Mouse (Mus musculus) myocyte (in vitro differentiated cells): ENCODE measurements at regions not wholly inside any gene's neighbourhood (a gene's known extent, or its start where the extent isn't known, plus 50 kb on each side); places are given as distances from the start of the nearest gene placed in this dataset.

Source experiments
- H3K27me3 ChIP-seq: one replicate; pipeline ENCODE4 v1.6.1; 2011; ENCODE audit not compliant: control insufficient read depth, insufficient read depth, insufficient read length
- H3K36me3 ChIP-seq: one replicate; pipeline ENCODE4 v1.6.1; 2011; ENCODE audit not compliant: control insufficient read depth, insufficient read depth
- H3K4me2 ChIP-seq: one replicate; pipeline ENCODE4 v1.6.1; 2011; ENCODE audit warnings: low read depth, control low read depth
- H3K4me3 ChIP-seq: one replicate; pipeline ENCODE4 v1.5.1; 2011; ENCODE audit warnings: mild to moderate bottlenecking, control low read depth, moderate library complexity
- H3K79me2 ChIP-seq: one replicate; pipeline ENCODE4 v1.6.1; 2011; ENCODE audit not compliant: control insufficient read depth, insufficient read depth
- H3ac ChIP-seq: one replicate; pipeline ENCODE4 v1.6.1; 2011; ENCODE audit not compliant: control insufficient read depth, insufficient read length
- CEBPB ChIP-seq: IDR thresholded peaks from 2 replicates; pipeline ENCODE4 v1.6.1; 2011; ENCODE audit warnings: mild to moderate bottlenecking, moderate library complexity; ENCODE audit not compliant: poor library complexity, insufficient read depth, severe bottlenecking
- E2F4 ChIP-seq: IDR thresholded peaks from one replicate; pipeline ENCODE4 v1.6.1; 2011; ENCODE audit warnings: mild to moderate bottlenecking, control low read depth, moderate library complexity; ENCODE audit not compliant: insufficient read depth
- MAX ChIP-seq: IDR thresholded peaks from one replicate; pipeline ENCODE4 v1.6.1; 2011; ENCODE audit warnings: low read depth, mild to moderate bottlenecking, control low read depth
- MYOD1 ChIP-seq, 3 experiments: IDR thresholded peaks; one replicate each; pipeline ENCODE4 v1.6.1; 2011; ENCODE audit warnings: control low read depth in 2 of 3, low read depth in 2 of 3, mild to moderate bottlenecking in 2 of 3, moderate library complexity in 1 of 3; ENCODE audit not compliant: insufficient read length in 2 of 3, control insufficient read depth in 1 of 3
- MYOG ChIP-seq, 3 experiments: IDR thresholded peaks; one replicate each; pipeline ENCODE4 v1.6.1; 2011; ENCODE audit warnings: control low read depth in 2 of 3, low read depth in 2 of 3, mild to moderate bottlenecking in 2 of 3; ENCODE audit not compliant: insufficient read length in 2 of 3, control insufficient read depth in 1 of 3, insufficient read depth in 1 of 3
- POLR2A ChIP-seq: IDR thresholded peaks from one replicate; pipeline ENCODE4 v1.6.1; 2011; ENCODE audit warnings: low read depth, mild to moderate bottlenecking, control low read depth, moderate library complexity; ENCODE audit not compliant: insufficient read length
- POLR2AphosphoS2 ChIP-seq: IDR thresholded peaks from one replicate; pipeline ENCODE4 v1.6.1; 2011; ENCODE audit warnings: low read depth, control low read depth; ENCODE audit not compliant: insufficient read length
- REST ChIP-seq: IDR thresholded peaks from one replicate; pipeline ENCODE4 v1.6.1; 2011; ENCODE audit warnings: mild to moderate bottlenecking, control low read depth, moderate library complexity; ENCODE audit not compliant: insufficient read depth, insufficient read length
- SRF ChIP-seq: IDR thresholded peaks from one replicate; pipeline ENCODE4 v1.6.1; 2011; ENCODE audit warnings: low read depth; ENCODE audit not compliant: control insufficient read depth, insufficient read length
- TCF12 ChIP-seq: IDR thresholded peaks from one replicate; pipeline ENCODE4 v1.6.1; 2011; ENCODE audit warnings: mild to moderate bottlenecking, control low read depth; ENCODE audit not compliant: poor library complexity, insufficient read depth, severe bottlenecking
- TCF3 ChIP-seq: IDR thresholded peaks from one replicate; pipeline ENCODE4 v1.6.1; 2011; ENCODE audit warnings: low read depth, control low read depth; ENCODE audit not compliant: insufficient read length
- USF1 ChIP-seq: IDR thresholded peaks from one replicate; pipeline ENCODE4 v1.6.1; 2011; ENCODE audit warnings: low read depth, mild to moderate bottlenecking, control low read depth, moderate library complexity

DNA sequence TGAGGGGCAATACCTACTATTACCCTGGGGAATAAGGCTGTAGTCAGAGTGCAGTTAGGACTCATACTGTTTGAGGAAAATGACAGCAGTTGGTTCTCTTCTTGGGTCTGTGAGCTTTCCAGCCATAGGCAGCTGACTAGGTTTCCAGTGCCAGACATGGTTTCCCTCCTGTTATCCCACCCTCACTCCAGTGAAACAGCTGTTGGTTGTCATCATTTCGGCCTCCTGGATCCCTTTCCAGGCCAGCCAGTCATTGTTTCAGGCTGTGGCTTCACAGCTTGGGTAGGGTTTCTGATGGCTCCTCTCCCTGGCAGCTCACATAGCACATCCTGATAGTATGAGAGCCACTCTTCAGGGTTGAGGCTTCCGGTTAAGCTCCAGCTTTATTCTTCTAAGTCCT, 79.9 kb upstream of the Lyplal1 start:
- no peak overlapping the region for H3K4me3 ChIP-seq
- no peaks in the 10 kb centered on the region for H3K79me2 ChIP-seq
- TF ChIP-seq MYOD1 (IDR thresholded peaks at IDR 0.05; ENCODE audit: control insufficient read depth in 1 of 3, insufficient read length in 2 of 3, low read depth in 2 of 3) = peak; percentile 93 to 98 (median 97)
- TF ChIP-seq TCF12 = peak; percentile 49
- TF ChIP-seq USF1 = no peak
- no peak for TF ChIP-seq TCF3
- TF ChIP-seq MYOG (IDR thresholded peaks at IDR 0.05; ENCODE audit: control insufficient read depth in 1 of 3, insufficient read depth in 1 of 3, insufficient read length in 2 of 3, low read depth in 2 of 3) = peak in 2 of 3 experiments; percentile 53 to 78
- no peak for TF ChIP-seq POLR2A
- H3ac ChIP-seq = no peak overlapping the region
- H3K27me3 ChIP-seq = no peaks in the 10 kb centered on the region
- no peaks in the 10 kb centered on the region for H3K36me3 ChIP-seq
- H3K4me2 ChIP-seq = no peak overlapping the region

DNA sequence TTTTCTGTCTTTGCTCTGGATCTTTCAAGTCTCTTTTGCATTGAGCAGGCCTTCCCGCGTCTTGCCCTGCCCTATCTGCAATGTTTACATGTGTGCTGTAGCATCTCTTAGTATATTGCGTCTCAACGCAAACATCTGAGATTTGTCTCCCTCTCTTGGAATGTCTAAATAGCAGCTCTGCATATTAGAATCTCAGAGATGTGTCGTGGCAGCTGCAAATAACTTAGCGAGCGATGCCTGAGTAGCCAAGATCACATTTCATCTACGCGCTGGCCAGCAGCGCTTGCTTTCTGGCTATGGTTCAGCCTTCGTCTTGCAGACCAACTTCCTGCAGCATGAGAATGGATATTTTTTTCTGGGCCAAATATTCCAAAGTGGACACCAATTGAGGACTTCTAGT, 72.3 kb upstream of the Lyplal1 start:
- no peaks in the 10 kb centered on the region for H3K36me3 ChIP-seq
- peak overlapping the region; percentile 65 for H3K4me2 ChIP-seq
- no peak overlapping the region for H3ac ChIP-seq
- H3K27me3 ChIP-seq = no peaks in the 10 kb centered on the region
- no peaks in the 10 kb centered on the region for H3K79me2 ChIP-seq
- peak in 2 of 3 experiments; percentile 51 to 66 for TF ChIP-seq MYOG (IDR thresholded peaks at IDR 0.05; ENCODE audit: control insufficient read depth in 1 of 3, insufficient read depth in 1 of 3, insufficient read length in 2 of 3, low read depth in 2 of 3)
- peak; percentile 91 to 95 (median 93) for TF ChIP-seq MYOD1 (IDR thresholded peaks at IDR 0.05; ENCODE audit: control insufficient read depth in 1 of 3, insufficient read length in 2 of 3, low read depth in 2 of 3)
- TF ChIP-seq TCF3 = no peak
- no peak overlapping the region for H3K4me3 ChIP-seq

DNA sequence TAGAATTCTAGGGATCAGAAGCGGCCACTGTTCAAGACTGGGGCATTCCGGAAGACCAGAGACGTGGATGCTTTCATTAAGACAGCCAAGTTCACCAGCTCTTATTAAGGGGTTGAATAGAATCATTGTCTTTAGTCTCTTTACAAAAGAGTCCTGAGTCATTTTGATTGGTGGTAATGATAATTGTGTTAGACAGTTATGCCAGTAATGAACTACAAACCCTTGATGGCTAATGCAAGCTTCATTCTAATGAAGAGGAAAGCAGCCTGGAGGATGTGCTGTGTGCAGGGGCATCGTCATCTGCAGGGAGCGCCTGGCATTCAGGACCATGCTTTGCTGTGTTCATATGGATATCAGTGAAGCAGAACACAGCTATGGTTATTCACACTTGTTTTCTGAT, 70.3 kb upstream of the Lyplal1 start:
- no peak for TF ChIP-seq POLR2A
- no peak for TF ChIP-seq USF1
- no peak for TF ChIP-seq MAX
- TF ChIP-seq POLR2AphosphoS2 = no peak
- no peak for TF ChIP-seq MYOD1 (IDR thresholded peaks at IDR 0.05; ENCODE audit: control insufficient read depth in 1 of 3, insufficient read length in 2 of 3, low read depth in 2 of 3)
- no peak for TF ChIP-seq E2F4
- TF ChIP-seq TCF3 = no peak

DNA sequence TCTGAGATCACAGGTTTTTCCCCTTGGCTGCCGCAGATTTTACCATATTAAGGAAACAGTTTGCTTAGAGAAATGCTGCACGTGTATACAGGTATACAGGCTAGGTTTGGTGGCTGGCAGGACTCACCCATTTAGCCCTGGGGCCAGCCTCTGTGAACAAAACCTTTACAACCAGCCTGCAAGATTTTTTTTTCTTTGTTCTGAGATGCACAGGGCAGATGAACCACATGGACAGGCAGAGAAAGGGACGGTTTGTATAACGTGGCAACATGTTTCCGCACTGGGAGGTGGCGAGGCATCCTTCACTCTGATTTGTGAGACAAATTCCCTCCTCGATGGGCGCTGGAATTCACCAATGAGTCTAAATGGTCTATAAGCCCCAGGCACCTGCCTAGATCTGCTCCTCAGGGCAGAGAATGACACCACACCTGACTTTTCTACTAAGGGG, 66.1 kb upstream of the Lyplal1 start:
- no peak overlapping the region for H3K4me3 ChIP-seq

More for the DNA sequence above, 70.3 kb upstream of the Lyplal1 start:
- H3K4me3 ChIP-seq = no peak overlapping the region
- no peak overlapping the region for H3K4me2 ChIP-seq
- no peak overlapping the region for H3ac ChIP-seq
- H3K79me2 ChIP-seq = no peaks in the 10 kb centered on the region
- no peaks in the 10 kb centered on the region for H3K36me3 ChIP-seq
- no peaks in the 10 kb centered on the region for H3K27me3 ChIP-seq

DNA sequence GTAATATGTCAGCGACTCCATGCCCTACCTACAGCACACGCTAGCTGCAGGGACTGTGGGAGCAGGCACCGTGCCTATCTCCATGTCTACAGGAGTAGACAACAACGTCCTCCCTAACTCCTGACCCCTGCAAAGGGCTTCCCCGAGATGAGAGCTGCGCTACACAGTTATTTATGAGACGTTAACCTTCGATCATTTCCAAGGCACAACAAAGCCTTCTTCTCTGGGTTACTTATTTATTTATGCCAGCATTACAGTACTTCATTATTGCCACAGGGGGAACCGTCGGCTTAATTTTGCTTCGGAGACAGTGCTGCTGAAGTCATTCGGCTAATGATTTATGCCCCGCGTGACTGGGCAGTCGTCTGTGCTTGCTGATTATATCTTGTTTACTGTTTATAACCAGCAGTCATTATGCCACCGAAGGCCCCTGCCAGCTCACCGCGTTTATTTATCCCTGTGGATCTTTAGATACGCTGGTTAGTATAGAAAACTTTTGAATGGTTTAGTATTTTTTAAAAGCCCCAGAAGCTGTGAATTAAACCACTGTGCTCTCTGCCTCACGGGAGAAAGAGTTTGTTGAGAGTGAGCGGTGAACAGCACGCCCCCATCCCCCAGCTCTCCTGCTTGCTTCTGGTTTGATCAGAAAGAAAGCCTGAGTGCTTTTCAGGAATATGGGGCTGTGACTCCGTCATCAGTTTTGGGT, 65.5 kb upstream of the Lyplal1 start:
- no peaks in the 10 kb centered on the region for H3K36me3 ChIP-seq
- H3K79me2 ChIP-seq = no peaks in the 10 kb centered on the region
- no peaks in the 10 kb centered on the region for H3K27me3 ChIP-seq
- no peak overlapping the region for H3K4me2 ChIP-seq
- TF ChIP-seq POLR2A = no peak
- no peak for TF ChIP-seq USF1
- TF ChIP-seq SRF = no peak
- no peak for TF ChIP-seq MYOG (IDR thresholded peaks at IDR 0.05; ENCODE audit: control insufficient read depth in 1 of 3, insufficient read depth in 1 of 3, insufficient read length in 2 of 3, low read depth in 2 of 3)
- TF ChIP-seq MAX = no peak
- TF ChIP-seq POLR2AphosphoS2 = no peak
- no peak for TF ChIP-seq TCF3
- no peak for TF ChIP-seq CEBPB
- no peak for TF ChIP-seq REST
- TF ChIP-seq MYOD1 (IDR thresholded peaks at IDR 0.05; ENCODE audit: control insufficient read depth in 1 of 3, insufficient read length in 2 of 3, low read depth in 2 of 3) = no peak
- no peak for TF ChIP-seq E2F4
- no peak for TF ChIP-seq TCF12
- no peak overlapping the region for H3ac ChIP-seq
- no peak overlapping the region for H3K4me3 ChIP-seq

More for the DNA sequence above, 66.1 kb upstream of the Lyplal1 start:
- H3ac ChIP-seq = no peak overlapping the region
- H3K36me3 ChIP-seq = no peaks in the 10 kb centered on the region
- no peak for TF ChIP-seq SRF
- TF ChIP-seq CEBPB = no peak
- no peak for TF ChIP-seq REST
- no peak for TF ChIP-seq POLR2A
- TF ChIP-seq TCF3 = no peak
- TF ChIP-seq MAX = no peak
- no peak for TF ChIP-seq USF1
- no peak for TF ChIP-seq POLR2AphosphoS2
- no peak for TF ChIP-seq MYOG (IDR thresholded peaks at IDR 0.05; ENCODE audit: control insufficient read depth in 1 of 3, insufficient read depth in 1 of 3, insufficient read length in 2 of 3, low read depth in 2 of 3)
- no peaks in the 10 kb centered on the region for H3K79me2 ChIP-seq
- H3K27me3 ChIP-seq = no peaks in the 10 kb centered on the region
- no peak overlapping the region for H3K4me2 ChIP-seq
